Mouse (Mus musculus): ENCODE results near the gene Rps6ka2.
"Not testable (repeated sequence)": the region's sequence is repeated elsewhere in the genome, so short reads cannot be mapped to it uniquely, and the experiment has no call there.

The Rps6ka2 gene

GRCm38 (mm10) chr17:7267843-7268242 is 97.9 kb downstream of the Rps6ka2 start:
- DNase-seq (ENCODE audit: low read depth, low spot score): no peak

GRCm38 (mm10) chr17:7269151-7269806 is 99.4 kb downstream of the Rps6ka2 start:
- no peak for DNase-seq (ENCODE audit: low read depth, low spot score)

- DNase-seq (ENCODE audit: low read depth, low spot score): no peak
Observed at GRCm38 (mm10) chr17:7270506-7270905, 100.6 kb downstream of the Rps6ka2 start.

- peak; percentile 57 for DNase-seq (ENCODE audit: low read depth, low spot score)
Observed at GRCm38 (mm10) chr17:7271522-7272134, 101.7 kb downstream of the Rps6ka2 start.

- no peak for DNase-seq (ENCODE audit: low read depth, low spot score)
Observed at GRCm38 (mm10) chr17:7273054-7273453, 103.1 kb downstream of the Rps6ka2 start.

- DNase-seq (ENCODE audit: low read depth, low spot score): no peak
Observed at GRCm38 (mm10) chr17:7273785-7274184, 103.9 kb downstream of the Rps6ka2 start.

GRCm38 (mm10) chr17:7278702-7279242 is 108.9 kb downstream of the Rps6ka2 start:
- DNase-seq (ENCODE audit: low read depth, low spot score): no peak

GRCm38 (mm10) chr17:7279251-7279650 is 109.3 kb downstream of the Rps6ka2 start:
- no peak for DNase-seq (ENCODE audit: low read depth, low spot score)

- DNase-seq (ENCODE audit: low read depth, low spot score): no peak
Observed at GRCm38 (mm10) chr17:7284297-7284910, 114.5 kb downstream of the Rps6ka2 start.

- DNase-seq (ENCODE audit: low read depth, low spot score): no peak
Observed at GRCm38 (mm10) chr17:7285292-7285691, 115.4 kb downstream of the Rps6ka2 start.

GRCm38 (mm10) chr17:7286422-7287050 is 116.6 kb downstream of the Rps6ka2 start:
- no peak for DNase-seq (ENCODE audit: low read depth, low spot score)

- DNase-seq (ENCODE audit: low read depth, low spot score): no peak
Observed at GRCm38 (mm10) chr17:7292012-7292684, 122.2 kb downstream of the Rps6ka2 start.

GRCm38 (mm10) chr17:7306278-7307196 is 136.6 kb downstream of the Rps6ka2 start:
- not testable (repeated sequence) for DNase-seq (ENCODE audit: low read depth, low spot score)

GRCm38 (mm10) chr17:7315693-7316382 is 145.9 kb downstream of the Rps6ka2 start:
- not testable (repeated sequence) for DNase-seq (ENCODE audit: low read depth, low spot score)

- DNase-seq (ENCODE audit: low read depth, low spot score): not testable (repeated sequence)
Observed at GRCm38 (mm10) chr17:7319789-7320188, 149.9 kb downstream of the Rps6ka2 start.

GRCm38 (mm10) chr17:7324346-7324745 is 154.4 kb downstream of the Rps6ka2 start, which contains the start of gene Tcp10a:
Gene Tcp10a (plus strand): TSS chr17:7324646.
- DNase-seq (ENCODE audit: low read depth, low spot score): not testable (repeated sequence)

GRCm38 (mm10) chr17:7326415-7326814 is 156.5 kb downstream of the Rps6ka2 start:
- not testable (repeated sequence) for DNase-seq (ENCODE audit: low read depth, low spot score)

GRCm38 (mm10) chr17:7332745-7333144 is 162.8 kb downstream of the Rps6ka2 start:
- not testable (repeated sequence) for DNase-seq (ENCODE audit: low read depth, low spot score)

GRCm38 (mm10) chr17:7337381-7337780 is 167.5 kb downstream of the Rps6ka2 start:
- not testable (repeated sequence) for DNase-seq (ENCODE audit: low read depth, low spot score)

- DNase-seq (ENCODE audit: low read depth, low spot score): not testable (repeated sequence)
Observed at GRCm38 (mm10) chr17:7348765-7349164, 178.8 kb downstream of the Rps6ka2 start.

Measured in forelimb bud, embryonic 11.5 days (tissue).